Mouse (Mus musculus): ENCODE measurements around the gene Ndufc1. TPM values are rescaled to one million over a fixed set of nuclear protein-coding genes. Genes with fewer than 3 reads are reported as not detected.
"Not testable (repeated sequence)": the region's sequence is repeated elsewhere in the genome, so short reads cannot be mapped to it uniquely, and the experiment has no call there.

Gene Ndufc1
- polyA plus RNA-seq, 1 experiment from 2014 or later = 700 TPM

- no peaks in the 10 kb centered on the region for H3K9me3 ChIP-seq (ENCODE audit: control insufficient read depth, low read depth, low read length)
- H3K4me2 ChIP-seq (replicated peaks; ENCODE audit: low read depth, low read length) = no peak overlapping the region
- no peak overlapping the region for H3K27ac ChIP-seq (ENCODE audit: low read length)
- H3K27me3 ChIP-seq (ENCODE audit: control insufficient read depth, insufficient read depth, low read length) = no peaks in the 10 kb centered on the region
- H3K9ac ChIP-seq (replicated peaks; ENCODE audit: low read depth, low read length) = no peak overlapping the region
- no peak for ATAC-seq (ENCODE audit: insufficient number of reproducible peaks, insufficient read depth, low FRiP score, low read depth)
- H3K4me3 ChIP-seq (ENCODE audit: low read depth, low read length) = no peak overlapping the region
- H3K4me1 ChIP-seq (ENCODE audit: control insufficient read depth, insufficient read depth, low read length) = no peaks in the 10 kb centered on the region
- 50% methylated on average over 5 of the region's 5 CpGs for WGBS
- H3K36me3 ChIP-seq (ENCODE audit: control insufficient read depth, insufficient read depth, low read length) = no peaks in the 10 kb centered on the region
These were observed 51.7 kb downstream of the Ndufc1 start for GRCm38 (mm10) chr3:51357078-51357477.

- 82% methylated on average over 6 of the region's 6 CpGs for WGBS
- not testable (repeated sequence) for H3K36me3 ChIP-seq (ENCODE audit: control insufficient read depth, insufficient read depth, low read length); H3K4me3 ChIP-seq (ENCODE audit: low read depth, low read length); H3K9me3 ChIP-seq (ENCODE audit: control insufficient read depth, low read depth, low read length); ATAC-seq (ENCODE audit: insufficient number of reproducible peaks, insufficient read depth, low FRiP score, low read depth); H3K27ac ChIP-seq (ENCODE audit: low read length); H3K27me3 ChIP-seq (ENCODE audit: control insufficient read depth, insufficient read depth, low read length); H3K9ac ChIP-seq (replicated peaks; ENCODE audit: low read depth, low read length); H3K4me1 ChIP-seq (ENCODE audit: control insufficient read depth, insufficient read depth, low read length); H3K4me2 ChIP-seq (replicated peaks; ENCODE audit: low read depth, low read length)
These were observed 53.8 kb downstream of the Ndufc1 start for GRCm38 (mm10) chr3:51354956-51355355.

Other genes starting within 250 kb of the Ndufc1 start
- 8.3 and 11.6 TPM in 2 replicates for gene Noct, start 184.5 kb downstream of the Ndufc1 start, polyA plus RNA-seq (2014; fragmentation: Nextera tagmentation; extraction: Ambion mirVana)
- 61.1 and 72.6 TPM in 2 replicates for gene Elf2, start 68.3 kb downstream of the Ndufc1 start, polyA plus RNA-seq (2014; fragmentation: Nextera tagmentation; extraction: Ambion mirVana)
- 2.9 and 3.0 TPM in 2 replicates for gene Mgarp, start 12.2 kb downstream of the Ndufc1 start, polyA plus RNA-seq (2014; fragmentation: Nextera tagmentation; extraction: Ambion mirVana)
- gene Naa15, start 6.2 kb upstream of the Ndufc1 start, polyA plus RNA-seq (2014; fragmentation: Nextera tagmentation; extraction: Ambion mirVana) = 41.5 and 45.7 TPM in 2 replicates
- gene Rab33b, start 74.9 kb upstream of the Ndufc1 start, polyA plus RNA-seq (2014; fragmentation: Nextera tagmentation; extraction: Ambion mirVana) = 21.9 and 26.5 TPM in 2 replicates
- 6.6 and 8.5 TPM in 2 replicates for gene Setd7, start 151.9 kb upstream of the Ndufc1 start, polyA plus RNA-seq (2014; fragmentation: Nextera tagmentation; extraction: Ambion mirVana)

All from stomach, embryonic 14.5 days (tissue).